Mouse (Mus musculus) layer of hippocampus, postnatal 25 days (tissue): ENCODE measurements around the gene Trim28. TPM values are rescaled to one million over a fixed set of nuclear protein-coding genes. Genes with fewer than 3 reads are reported as not detected.

Experiments used
- DNase-seq, 2 experiments: peaks; one replicate each; pipeline ENCODE4 v3.0.0; 2022; ENCODE audit warnings: mixed read lengths in 2 of 2, low spot score in 1 of 2; ENCODE audit errors: extremely low spot score in 1 of 2
- total RNA-seq, 2 experiments: library from RNA; stranded (reverse); gene quantifications; 2 replicates each; pipeline ENCODE4 v1.2.3; 2021

Gene Trim28
- total RNA-seq, result 100 to 1,000 TPM; 236 to 250 TPM

- DNase-seq, result no peak
These were observed at the start of gene Trim28 for GRCm38 (mm10) chr7:12998851-12999250. Gene Trim28 (plus strand): TSS chr7:12999114.

- no peak for DNase-seq
These were observed 49.1 kb upstream of the Trim28 start for GRCm38 (mm10) chr7:12949872-12950229.

- no peak for DNase-seq
These were observed 44.0 kb upstream of the Trim28 start for GRCm38 (mm10) chr7:12954896-12955295.

- DNase-seq, result no peak
These were observed 41.4 kb upstream of the Trim28 start for GRCm38 (mm10) chr7:12957511-12957910.

- DNase-seq, result no peak
These were observed 40.0 kb upstream of the Trim28 start for GRCm38 (mm10) chr7:12958948-12959347.

- DNase-seq, result no peak
These were observed 39.2 kb upstream of the Trim28 start for GRCm38 (mm10) chr7:12959718-12960117.

- peak in 1 of 2 experiments; percentile 41 for DNase-seq
These were observed 37.3 kb upstream of the Trim28 start for GRCm38 (mm10) chr7:12961511-12962141.

GRCm38 (mm10) chr7:12965678-12966091 is 33.2 kb upstream of the Trim28 start, which contains the start of gene Zfp324:
Gene Zfp324 (plus strand): TSS chr7:12965838.
- DNase-seq, result peak; percentile 73 to 81

- peak in 1 of 2 experiments; percentile 56 for DNase-seq
These were observed 32.6 kb upstream of the Trim28 start for GRCm38 (mm10) chr7:12966104-12966845.

- no peak for DNase-seq
These were observed 28.0 kb upstream of the Trim28 start for GRCm38 (mm10) chr7:12970906-12971305.

- DNase-seq, result peak; percentile 93 to 96
These were observed 21.1 kb upstream of the Trim28 start, which contains the start of gene Zfp446 for GRCm38 (mm10) chr7:12977682-12978389. Gene Zfp446 (plus strand): TSS chr7:12977848.

- no peak for DNase-seq
These were observed 19.8 kb upstream of the Trim28 start for GRCm38 (mm10) chr7:12978931-12979722.

GRCm38 (mm10) chr7:12979776-12980175 is 19.1 kb upstream of the Trim28 start:
- no peak for DNase-seq

GRCm38 (mm10) chr7:12980291-12980690 is 18.6 kb upstream of the Trim28 start:
- no peak for DNase-seq

- DNase-seq, result no peak
These were observed 13.2 kb upstream of the Trim28 start for GRCm38 (mm10) chr7:12985724-12986123.

GRCm38 (mm10) chr7:12986906-12987305 is 12.0 kb upstream of the Trim28 start:
- DNase-seq, result no peak

GRCm38 (mm10) chr7:12987409-12988189 is 11.3 kb upstream of the Trim28 start:
- no peak for DNase-seq

- no peak for DNase-seq
These were observed 6.7 kb upstream of the Trim28 start for GRCm38 (mm10) chr7:12992222-12992621.

- no peak for DNase-seq
These were observed 5.8 kb upstream of the Trim28 start for GRCm38 (mm10) chr7:12993148-12993547.

GRCm38 (mm10) chr7:12995862-12996261 is 3.1 kb upstream of the Trim28 start:
- DNase-seq, result no peak
